Mouse (Mus musculus) heart, embryonic 16.5 days (tissue): ENCODE measurements around the gene Mylk. TPM values are rescaled to one million over a fixed set of nuclear protein-coding genes. Genes with fewer than 3 reads are reported as not detected.
"Not testable (repeated sequence)": the region's sequence is repeated elsewhere in the genome, so short reads cannot be mapped to it uniquely, and the experiment has no call there.

Experiments used
- ATAC-seq: fragments of 200-750 bp; cut with Nextera tagmentation; replicated peaks from 2 replicates; pipeline ENCODE4 v1.8.0; 2017; ENCODE audit warnings: moderate number of reproducible peaks; ENCODE audit not compliant: insufficient read depth, low FRiP score; ENCODE audit errors: extremely low read depth
- H3K27ac ChIP-seq: fragments of 300-500 bp; sonication (generic); 2 replicates; pipeline ENCODE4 v1.5.1; 2014; ENCODE audit warnings: mild to moderate bottlenecking, low read length, control low read depth, moderate library complexity
- H3K27me3 ChIP-seq: fragments of 300-500 bp; sonication (generic); 2 replicates; pipeline ENCODE4 v1.6.1; 2014; ENCODE audit warnings: low read length, mixed read lengths; ENCODE audit not compliant: control insufficient read depth, insufficient read depth
- H3K36me3 ChIP-seq: fragments of 300-500 bp; sonication (generic); 2 replicates; pipeline ENCODE4 v1.6.1; 2014; ENCODE audit not compliant: control insufficient read depth, insufficient read depth
- H3K4me1 ChIP-seq: fragments of 300-500 bp; sonication (generic); 2 replicates; pipeline ENCODE4 v1.6.1; 2014; ENCODE audit warnings: low read length, mixed read lengths; ENCODE audit not compliant: control insufficient read depth, insufficient read depth
- H3K4me2 ChIP-seq: fragments of 300-500 bp; sonication (generic); 2 replicates; pipeline ENCODE4 v1.6.1; 2014; ENCODE audit warnings: low read depth, mild to moderate bottlenecking, control low read depth, low read length
- H3K4me3 ChIP-seq: fragments of 300-500 bp; sonication (generic); 2 replicates; pipeline ENCODE4 v1.5.1; 2014; ENCODE audit warnings: mild to moderate bottlenecking, control low read depth, low read length
- H3K9ac ChIP-seq: fragments of 300-500 bp; sonication (generic); 2 replicates; pipeline ENCODE4 v1.6.1; 2014; ENCODE audit warnings: low read length, control low read depth
- H3K9me3 ChIP-seq: fragments of 300-500 bp; sonication (generic); replicated peaks from 2 replicates; pipeline ENCODE4 v1.6.1; 2016; ENCODE audit warnings: low read length; ENCODE audit not compliant: control insufficient read depth
- WGBS: fragments of 180-500 bp; shearing (Covaris S2); extraction: QIAGEN DNeasy Blood & Tissue Kit; methylation state at CpG from one replicate; pipeline ENCODE4 v1.1.7; 2014; 5-methylcytosine and 5-hydroxymethylcytosine counted together
- polyA plus RNA-seq: library from polyadenylated mRNA; unstranded; fragments of >200 nt; fragmentation: Nextera tagmentation; extraction: Ambion mirVana; gene quantifications from 2 replicates; pipeline ENCODE4 v1.2.1, GENCODE M21; 2015

The Mylk gene
- 14.2 and 20.5 TPM in 2 replicates for polyA plus RNA-seq

GRCm38 (mm10) chr16:34745065-34745585 is at the start of gene Mylk:
TSS of gene Mylk (plus strand) at chr16:34745210.
- H3K9me3 ChIP-seq = no peaks in the 10 kb centered on the region
- peak within 1 kb of the TSS; percentile 61 for H3K4me3 ChIP-seq
- H3K27ac ChIP-seq = no peak within 1 kb of the TSS; the same call in 1 of the 2 replicates
- ATAC-seq = peak; percentile 93
- under 1% methylated on average over 48 of the region's 48 CpGs for WGBS
- peak within 1 kb of the TSS; percentile 98 for H3K4me2 ChIP-seq
- peak within 1 kb of the TSS; percentile 64 for H3K9ac ChIP-seq
- peaks cover 7% of the 10 kb centered on the region for H3K4me1 ChIP-seq
- H3K27me3 ChIP-seq = peaks cover 20% of the 10 kb centered on the region
- no peaks in the 10 kb centered on the region for H3K36me3 ChIP-seq

DNA sequence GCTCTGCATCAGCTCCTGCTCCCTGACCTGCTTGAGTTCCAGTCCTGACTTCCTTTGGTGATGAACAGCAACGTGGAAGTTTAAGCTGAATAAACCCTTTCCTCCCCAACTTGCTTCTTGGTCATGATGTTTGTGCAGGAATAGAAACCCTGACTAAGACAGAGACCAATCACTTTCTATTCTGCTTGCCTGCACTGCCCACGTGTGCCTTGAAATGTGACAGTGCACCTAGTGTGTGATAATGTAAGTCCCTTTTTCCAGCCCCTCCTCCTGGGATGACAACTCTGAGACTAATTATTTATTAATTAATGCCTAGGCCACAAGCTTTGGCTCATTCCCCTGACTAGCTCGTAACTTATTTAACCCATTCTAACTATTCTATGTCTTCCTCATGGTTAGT is 46.3 kb upstream of the Mylk start:
- H3K27me3 ChIP-seq, H3K27ac ChIP-seq, H3K9me3 ChIP-seq, ATAC-seq, H3K9ac ChIP-seq, H3K4me1 ChIP-seq, H3K4me3 ChIP-seq, H3K4me2 ChIP-seq, H3K36me3 ChIP-seq: not testable (repeated sequence)
- 66% methylated on average over 3 of the region's 3 CpGs for WGBS

- Histone ChIP-seq H3K4me2 (no peak overlapping the region), H3K4me1 (no peaks in the 10 kb centered on the region; the same call in 1 of the 2 replicates), H3K9me3 (no peaks in the 10 kb centered on the region), H3K27me3 (no peaks in the 10 kb centered on the region), H3K9ac (no peak overlapping the region), H3K36me3 (peaks cover 6% of the 10 kb centered on the region), H3K27ac (no peak overlapping the region), H3K4me3 (no peak overlapping the region)
- ATAC-seq = peak; percentile 69
- 16% methylated on average over 7 of the region's 7 CpGs for WGBS
Measured at GRCm38 (mm10) chr16:34700165-34700827, 44.7 kb upstream of the Mylk start.

DNA sequence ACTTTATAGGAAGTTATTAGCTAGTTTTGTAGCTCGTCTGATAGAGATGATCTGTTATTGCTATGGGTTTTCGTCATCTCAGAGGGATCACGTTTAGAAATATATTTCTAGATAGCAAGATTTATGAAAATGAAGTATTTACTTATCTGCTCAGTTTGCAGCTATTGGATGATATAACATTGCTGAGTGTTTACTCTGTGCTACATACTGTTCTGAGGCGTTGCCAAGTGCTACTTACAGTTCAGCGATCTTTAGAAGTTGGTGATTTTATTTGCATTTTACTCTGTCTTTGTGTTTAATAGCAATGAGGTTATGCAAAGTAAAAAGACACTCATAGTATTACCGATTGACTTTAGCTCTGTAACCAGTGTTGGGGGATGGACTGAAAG is 44.2 kb upstream of the Mylk start:
- peaks cover 10% of the 10 kb centered on the region for H3K36me3 ChIP-seq
- H3K9ac ChIP-seq = no peak overlapping the region
- H3K4me2 ChIP-seq = no peak overlapping the region
- 76% methylated on average over 6 of the region's 6 CpGs for WGBS
- no peaks in the 10 kb centered on the region for H3K9me3 ChIP-seq
- H3K4me3 ChIP-seq = no peak overlapping the region
- H3K27ac ChIP-seq = no peak overlapping the region
- no peaks in the 10 kb centered on the region; the same call in 1 of the 2 replicates for H3K4me1 ChIP-seq
- no peaks in the 10 kb centered on the region for H3K27me3 ChIP-seq
- ATAC-seq = no peak

DNA sequence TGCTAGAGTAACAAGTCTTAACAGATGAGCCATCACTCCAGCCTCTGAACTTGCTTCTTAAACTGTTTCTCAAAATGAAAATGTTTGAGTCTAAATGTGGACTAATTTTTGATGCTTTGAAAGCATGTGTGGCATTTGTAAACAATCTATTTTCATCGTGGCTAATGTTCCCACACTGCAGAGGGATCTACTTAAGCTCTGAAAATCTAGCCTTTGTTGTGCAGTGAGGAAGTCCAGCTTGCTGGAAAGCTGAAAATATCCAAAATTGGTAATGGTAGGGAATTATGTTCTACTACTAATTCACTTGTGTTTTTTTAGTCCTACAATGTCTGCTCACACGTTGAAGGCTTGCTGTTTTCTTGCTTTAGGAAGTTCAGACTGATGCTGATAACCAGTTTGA is 39.0 kb upstream of the Mylk start:
- WGBS = 72% methylated on average over 2 of the region's 2 CpGs
- Histone ChIP-seq H3K36me3 (peaks cover 21% of the 10 kb centered on the region), H3K4me1 (no peaks in the 10 kb centered on the region), H3K27me3 (no peaks in the 10 kb centered on the region), H3K27ac (peak overlapping the region; percentile 59), H3K9me3 (no peaks in the 10 kb centered on the region), H3K4me3 (no peak overlapping the region), H3K4me2 (no peak overlapping the region), H3K9ac (no peak overlapping the region)
- ATAC-seq = no peak

GRCm38 (mm10) chr16:34706487-34706946 is 38.5 kb upstream of the Mylk start:
- H3K4me3 ChIP-seq = no peak overlapping the region
- peak overlapping the region; percentile 59 for H3K27ac ChIP-seq
- 68% methylated on average over 7 of the region's 7 CpGs for WGBS
- H3K4me1 ChIP-seq = no peaks in the 10 kb centered on the region
- H3K4me2 ChIP-seq = no peak overlapping the region
- ATAC-seq = no peak
- peaks cover 21% of the 10 kb centered on the region for H3K36me3 ChIP-seq
- H3K27me3 ChIP-seq = no peaks in the 10 kb centered on the region
- H3K9ac ChIP-seq = no peak overlapping the region
- H3K9me3 ChIP-seq = no peaks in the 10 kb centered on the region

DNA sequence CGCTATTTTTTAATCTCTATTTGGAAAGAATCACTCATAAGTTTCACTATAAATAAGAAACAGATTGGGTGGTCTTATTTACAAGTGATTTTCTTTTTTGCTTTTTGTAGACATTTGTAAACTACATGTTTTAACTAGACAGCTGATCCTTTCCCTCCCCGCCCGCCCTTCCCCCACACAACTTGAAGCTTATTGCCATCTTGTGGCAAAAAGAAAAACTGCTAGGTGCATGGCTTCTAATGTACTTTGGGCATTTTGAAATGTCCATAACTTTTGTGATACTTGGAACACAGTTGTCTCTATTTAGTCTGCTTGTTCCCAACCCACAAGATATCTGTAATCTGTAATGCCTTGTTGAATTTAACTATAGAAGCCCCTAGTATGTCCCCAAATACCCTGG is 33.5 kb upstream of the Mylk start:
- Histone ChIP-seq H3K36me3 (peaks cover 17% of the 10 kb centered on the region), H3K4me2 (no peak overlapping the region), H3K9me3 (no peaks in the 10 kb centered on the region), H3K4me3 (no peak overlapping the region), H3K4me1 (no peaks in the 10 kb centered on the region), H3K27me3 (no peaks in the 10 kb centered on the region), H3K9ac (no peak overlapping the region), H3K27ac (no peak overlapping the region)
- no peak for ATAC-seq
- 76% methylated on average over 3 of the region's 3 CpGs for WGBS

DNA sequence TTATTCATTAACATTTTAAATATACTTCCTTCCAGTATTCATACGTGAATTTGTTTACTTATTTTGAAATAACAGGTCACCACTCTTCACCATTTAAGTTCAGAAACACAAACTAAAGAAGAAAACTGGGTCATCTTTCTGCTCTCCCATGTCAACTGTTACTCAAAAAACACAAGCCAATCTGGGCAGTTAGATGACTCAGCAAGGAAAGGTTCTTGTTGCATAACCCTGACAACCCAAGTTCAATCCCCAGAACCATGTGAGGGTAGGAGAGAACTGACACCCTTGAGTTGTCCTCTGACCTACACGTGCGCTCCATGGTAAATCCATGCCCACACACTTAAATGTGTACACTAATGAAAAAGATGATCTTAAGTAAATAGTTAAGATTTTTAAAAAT is 19.9 kb upstream of the Mylk start:
- H3K9ac ChIP-seq = no peak overlapping the region
- H3K4me1 ChIP-seq = no peaks in the 10 kb centered on the region
- 0 out of 2 replicates have a peak, but pooled peaks cover 3% of the 10 kb centered on the region for H3K9me3 ChIP-seq
- WGBS = 95% methylated on average over 3 of the region's 3 CpGs
- H3K27me3 ChIP-seq = no peaks in the 10 kb centered on the region
- no peak overlapping the region for H3K27ac ChIP-seq
- no peak overlapping the region for H3K4me3 ChIP-seq
- peaks cover 17% of the 10 kb centered on the region for H3K36me3 ChIP-seq
- no peak overlapping the region for H3K4me2 ChIP-seq
- no peak for ATAC-seq

DNA sequence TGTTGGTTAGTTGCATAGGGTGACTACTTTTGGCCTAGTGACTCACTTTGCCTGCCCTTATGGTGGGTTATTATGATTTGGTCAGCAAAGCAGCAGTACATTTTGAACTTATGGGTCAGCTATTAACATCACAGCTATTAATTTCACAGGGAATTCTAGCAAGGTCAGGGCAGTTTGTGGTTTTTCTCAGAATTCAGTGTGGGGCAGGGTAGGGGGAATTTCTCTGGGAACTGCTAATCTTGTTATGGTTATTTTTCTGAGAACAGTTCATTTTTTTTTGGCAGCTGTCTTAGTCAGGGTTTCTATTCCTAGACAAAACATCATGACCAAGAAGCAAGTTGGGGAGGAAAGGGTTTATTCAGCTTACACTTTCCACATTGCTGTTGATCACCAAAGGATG is 16.4 kb upstream of the Mylk start:
- not testable (repeated sequence) for H3K36me3 ChIP-seq, H3K9me3 ChIP-seq, H3K9ac ChIP-seq, H3K4me1 ChIP-seq, H3K27me3 ChIP-seq, H3K4me2 ChIP-seq, H3K4me3 ChIP-seq, ATAC-seq, H3K27ac ChIP-seq
